Mouse (Mus musculus) heart, adult 2 months (tissue): Measurements from ENCODE around the gene Abca7. TPM values are rescaled to one million over a fixed set of nuclear protein-coding genes. Genes with fewer than 3 reads are reported as not detected.

Source experiments
- DNase-seq, 2 experiments: peaks; one replicate each; pipeline ENCODE4 v3.0.0; 2021
- H3K27ac ChIP-seq: fragments of 200-600 bp; 2 replicates; pipeline ENCODE4 v1.8.1; 2022
- H3K27me3 ChIP-seq: fragments of 200-500 bp; 2 replicates; pipeline ENCODE4 v1.6.1; 2012; ENCODE audit warnings: mild to moderate bottlenecking, low read length, inconsistent platforms, mixed read lengths; ENCODE audit not compliant: control insufficient read depth, insufficient read depth
- H3K36me3 ChIP-seq: fragments of 200-500 bp; 2 replicates; pipeline ENCODE4 v1.6.1; 2012; ENCODE audit warnings: low read length, inconsistent platforms; ENCODE audit not compliant: control insufficient read depth, insufficient read depth
- H3K4me1 ChIP-seq: fragments of 200-500 bp; 2 replicates; pipeline ENCODE4 v1.6.1; 2011; ENCODE audit warnings: low read length; ENCODE audit not compliant: control insufficient read depth, insufficient read depth
- H3K4me3 ChIP-seq: fragments of 200-600 bp; 2 replicates; pipeline ENCODE4 v1.8.1; 2022
- H3K79me2 ChIP-seq: fragments of 200-500 bp; replicated peaks from 2 replicates; pipeline ENCODE4 v1.6.1; 2012; ENCODE audit warnings: mild to moderate bottlenecking, inconsistent platforms, low read length, moderate library complexity, mixed read lengths; ENCODE audit not compliant: control insufficient read depth, insufficient read depth
- H3K9ac ChIP-seq: fragments of 200-500 bp; 2 replicates; pipeline ENCODE4 v1.6.1; 2012; ENCODE audit warnings: low read depth, mild to moderate bottlenecking, control low read depth, inconsistent platforms, low read length, mixed read lengths
- CTCF ChIP-seq: fragments of 200-600 bp; IDR thresholded peaks from 2 replicates; pipeline ENCODE4 v1.8.1; 2022; ENCODE audit warnings: antibody characterized with exemption, mild to moderate bottlenecking, moderate library complexity
- EP300 ChIP-seq: fragments of 200-500 bp; IDR thresholded peaks from 2 replicates; pipeline ENCODE4 v1.6.1; 2011; ENCODE audit warnings: low read depth, low read length, control low read depth; ENCODE audit not compliant: insufficient read depth
- POLR2A ChIP-seq: fragments of 200-500 bp; IDR thresholded peaks from 2 replicates; pipeline ENCODE4 v1.6.1; 2011; ENCODE audit warnings: mild to moderate bottlenecking, low read depth, low read length, control low read depth; ENCODE audit not compliant: insufficient read depth
- WGBS: fragments of 180-500 bp; shearing (Covaris S2); methylation state at CpG from one replicate; pipeline ENCODE4 v1.1.7; 2018; 5-methylcytosine and 5-hydroxymethylcytosine counted together
- intact Hi-C: fragments of 180-260 bp; cut with DNase I; formaldehyde crosslinking; loops from one replicate; pipeline ENCODE4 v1.15.1; 2025
- polyA plus RNA-seq: library from polyadenylated mRNA; depleted of rRNA; stranded (reverse); fragments of >200 nt; gene quantifications from 2 replicates; pipeline ENCODE4 v1.2.3, GENCODE M21; 2012
- total RNA-seq, 2 experiments: library from RNA; stranded (reverse); gene quantifications; 2 replicates each; pipeline ENCODE4 v1.2.3; 2021

Abca7 gene
- total and polyA plus RNA-seq, 3 experiments = 6.6 to 9.2 (median 8.0) TPM

DNA sequence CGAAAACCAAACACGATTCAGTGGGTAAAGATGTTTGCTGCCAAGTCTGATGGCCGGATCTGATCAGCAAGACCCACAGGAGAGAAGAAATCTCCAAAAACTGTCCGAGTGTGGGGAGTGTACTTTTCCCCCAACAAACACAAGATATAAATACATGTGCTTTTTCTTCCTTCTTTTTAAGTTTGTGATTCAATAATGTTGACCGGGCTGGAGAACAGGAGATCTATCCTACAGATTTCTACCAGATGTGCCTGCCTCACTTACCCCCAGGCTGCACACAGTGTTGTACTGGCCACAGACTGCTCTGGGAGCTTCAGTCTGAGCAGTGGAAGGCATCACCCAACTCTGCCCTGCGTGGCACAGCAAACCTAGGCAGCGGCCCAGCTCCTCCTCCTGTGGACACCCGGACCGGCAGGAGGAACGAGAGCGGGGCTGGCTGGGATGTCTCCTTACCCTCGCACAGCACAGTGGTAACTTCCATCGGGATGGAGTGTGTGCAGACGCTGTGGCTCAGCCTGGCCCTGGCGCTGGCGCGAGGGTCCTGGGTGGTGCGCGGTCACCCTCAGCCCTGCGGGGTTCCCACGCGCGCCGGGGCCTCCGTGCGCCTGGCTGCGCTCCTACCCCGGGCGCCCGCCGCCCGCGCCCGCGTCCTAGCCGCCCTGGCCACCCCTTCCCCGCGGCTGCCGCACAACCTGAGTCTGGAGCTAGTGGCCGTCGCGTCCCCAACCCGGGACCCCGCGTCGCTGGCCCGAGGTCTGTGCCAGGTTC is 25.7 kb upstream of the Abca7 start, which contains the start of gene Grin3b:
Gene Grin3b (plus strand): TSS at position 301 of the 768 bp plus-strand sequence.
- no peak within 1 kb of the TSS for H3K27ac ChIP-seq
- DNase-seq = no peak
- 6% methylated on average over 47 of the region's 47 CpGs for WGBS
- H3K36me3 ChIP-seq = no peaks in the 10 kb centered on the region
- TF ChIP-seq EP300 = no peak
- no peak for TF ChIP-seq CTCF
- no peak for TF ChIP-seq POLR2A
- H3K9ac ChIP-seq = 0 out of 2 replicates have a peak within 1 kb of the TSS, but pooled peaks have one; percentile 14
- intact Hi-C loops = no loop called here
- no peaks in the 10 kb centered on the region for H3K4me1 ChIP-seq
- H3K27me3 ChIP-seq = peaks cover 7% of the 10 kb centered on the region
- no peaks in the 10 kb centered on the region for H3K79me2 ChIP-seq
- peak within 1 kb of the TSS; percentile 1; the same call in 1 of the 2 replicates for H3K4me3 ChIP-seq

DNA sequence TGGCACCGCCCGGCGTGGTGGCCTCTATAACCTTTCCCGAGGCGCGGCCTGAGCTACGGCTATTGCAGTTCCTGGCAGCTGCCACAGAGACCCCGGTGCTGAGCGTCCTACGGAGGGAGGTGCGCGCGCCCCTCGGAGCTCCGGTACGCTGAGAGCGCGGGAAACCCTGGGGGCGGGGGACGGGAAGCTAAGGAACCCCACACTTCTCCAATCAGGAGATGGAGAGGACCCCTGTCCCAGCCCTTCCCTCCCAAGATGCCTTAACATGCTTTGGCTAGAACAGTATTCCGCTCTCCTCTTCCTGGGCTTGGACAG is 25.2 kb upstream of the Abca7 start:
- H3K4me3 ChIP-seq = peak overlapping the region; percentile 1; the same call in 1 of the 2 replicates
- intact Hi-C loops = no loop called here

DNA sequence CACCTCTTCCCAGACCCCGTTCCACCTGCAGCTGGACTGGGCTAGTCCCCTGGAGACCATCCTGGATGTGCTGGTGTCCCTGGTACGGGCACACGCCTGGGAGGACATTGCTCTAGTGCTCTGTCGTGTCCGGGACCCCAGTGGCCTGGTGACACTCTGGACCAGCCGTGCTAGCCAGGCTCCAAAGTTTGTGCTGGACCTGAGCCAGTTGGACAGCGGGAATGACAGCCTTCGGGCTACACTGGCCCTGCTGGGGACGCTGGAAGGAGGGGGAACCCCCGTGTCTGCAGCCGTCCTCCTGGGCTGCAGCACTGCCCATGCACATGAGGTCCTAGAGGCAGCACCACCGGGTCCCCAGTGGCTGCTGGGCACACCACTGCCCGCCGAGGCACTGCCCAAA is 23.5 kb upstream of the Abca7 start:
- no peak overlapping the region for H3K27ac ChIP-seq
- no peak overlapping the region for H3K9ac ChIP-seq
- no peaks in the 10 kb centered on the region for H3K4me1 ChIP-seq
- H3K27me3 ChIP-seq = peaks cover 7% of the 10 kb centered on the region
- no peak overlapping the region for H3K4me3 ChIP-seq
- no peaks in the 10 kb centered on the region for H3K79me2 ChIP-seq
- no peak for TF ChIP-seq POLR2A
- no peak for TF ChIP-seq CTCF
- TF ChIP-seq EP300 = no peak
- peak in 1 of 2 experiments; percentile 48 for DNase-seq
- intact Hi-C loops = no loop called here
- 25% methylated on average over 14 of the region's 14 CpGs for WGBS
- H3K36me3 ChIP-seq = no peaks in the 10 kb centered on the region

More for the DNA sequence above, 25.2 kb upstream of the Abca7 start:
- Histone ChIP-seq H3K27ac (no peak overlapping the region), H3K79me2 (no peaks in the 10 kb centered on the region), H3K9ac (no peak overlapping the region), H3K36me3 (no peaks in the 10 kb centered on the region), H3K27me3 (peaks cover 7% of the 10 kb centered on the region), H3K4me1 (no peaks in the 10 kb centered on the region)
- no peak for DNase-seq
- TF ChIP-seq EP300 (no peak), CTCF (no peak), POLR2A (no peak)
- 4% methylated on average over 21 of the region's 21 CpGs for WGBS

DNA sequence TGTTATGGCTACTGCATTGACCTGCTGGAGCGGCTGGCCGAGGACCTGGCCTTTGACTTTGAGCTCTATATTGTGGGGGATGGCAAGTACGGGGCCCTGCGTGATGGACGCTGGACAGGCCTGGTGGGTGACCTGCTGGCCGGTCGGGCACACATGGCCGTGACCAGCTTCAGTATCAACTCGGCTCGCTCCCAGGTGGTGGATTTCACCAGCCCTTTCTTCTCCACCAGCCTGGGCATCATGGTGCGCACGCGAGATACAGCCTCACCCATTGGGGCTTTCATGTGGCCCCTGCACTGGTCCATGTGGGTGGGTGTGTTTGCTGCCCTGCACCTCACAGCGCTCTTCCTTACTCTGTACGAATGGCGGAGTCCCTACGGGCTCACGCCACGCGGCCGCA is 22.2 kb upstream of the Abca7 start:
- Histone ChIP-seq H3K27me3 (peaks cover 7% of the 10 kb centered on the region), H3K27ac (no peak overlapping the region), H3K4me3 (no peak overlapping the region), H3K36me3 (no peaks in the 10 kb centered on the region), H3K4me1 (no peaks in the 10 kb centered on the region), H3K79me2 (no peaks in the 10 kb centered on the region), H3K9ac (no peak overlapping the region)
- intact Hi-C loops = no loop called here
- 87% methylated on average over 21 of the region's 21 CpGs for WGBS
- no peak for TF ChIP-seq EP300
- DNase-seq = no peak

DNA sequence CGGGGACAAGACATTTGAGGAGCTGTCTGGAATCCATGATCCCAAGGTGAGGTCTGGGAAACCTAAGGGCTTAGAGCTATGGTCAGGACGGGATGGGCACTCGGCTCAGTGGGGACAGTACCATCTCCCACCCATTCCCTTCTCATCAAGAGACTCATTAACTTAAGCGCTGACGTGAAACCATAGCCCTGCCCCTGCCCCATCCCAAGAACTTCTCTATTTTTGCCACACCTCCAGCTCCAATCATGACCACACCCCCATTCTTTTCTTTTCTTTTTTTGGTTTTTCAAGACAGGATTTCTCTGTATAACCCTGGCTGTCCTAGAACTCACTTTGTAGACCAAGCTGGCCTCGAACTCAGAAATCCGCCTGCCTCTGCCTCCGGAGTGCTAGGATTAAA is 21.6 kb upstream of the Abca7 start:
- TF ChIP-seq EP300 (no peak), POLR2A (no peak), CTCF (no peak)
- intact Hi-C loops = no loop called here
- H3K4me3 ChIP-seq = no peak overlapping the region
- no peak overlapping the region for H3K27ac ChIP-seq
- DNase-seq = no peak
- no peak overlapping the region for H3K9ac ChIP-seq
- no peaks in the 10 kb centered on the region for H3K4me1 ChIP-seq
- no peaks in the 10 kb centered on the region for H3K36me3 ChIP-seq
- H3K79me2 ChIP-seq = no peaks in the 10 kb centered on the region
- 83% methylated on average over 8 of the region's 8 CpGs for WGBS
- peaks cover 7% of the 10 kb centered on the region for H3K27me3 ChIP-seq

DNA sequence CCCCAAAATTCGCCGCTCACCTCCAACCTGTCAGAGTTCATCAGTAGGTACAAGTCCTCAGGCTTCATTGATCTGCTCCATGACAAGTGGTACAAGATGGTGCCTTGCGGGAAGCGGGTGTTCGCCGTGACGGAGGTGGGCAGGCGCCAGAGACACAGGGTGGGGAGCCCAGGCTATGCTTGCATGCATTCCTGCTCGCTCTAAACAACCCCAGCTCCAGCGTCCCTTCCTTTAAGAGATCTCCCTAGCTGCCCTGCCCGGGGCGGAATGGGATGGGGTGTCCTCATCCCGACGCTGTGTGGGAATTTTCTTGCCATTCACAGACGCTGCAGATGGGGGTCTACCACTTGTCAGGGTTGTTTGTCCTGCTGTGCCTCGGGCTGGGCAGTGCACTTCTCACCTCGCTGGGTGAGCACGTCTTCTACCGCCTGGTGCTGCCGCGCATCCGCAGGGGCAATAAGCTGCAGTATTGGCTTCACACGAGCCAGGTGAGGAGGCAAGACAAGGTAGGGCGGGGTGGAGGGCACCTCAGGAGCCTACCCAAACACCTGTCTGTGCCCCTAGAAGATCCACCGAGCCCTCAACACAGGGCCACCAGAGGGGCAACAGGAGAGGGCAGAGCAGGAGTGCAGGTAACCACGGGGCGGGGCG is 20.1 kb upstream of the Abca7 start:
- DNase-seq = no peak
- Histone ChIP-seq H3K36me3 (no peaks in the 10 kb centered on the region), H3K4me1 (no peaks in the 10 kb centered on the region; the same call in 1 of the 2 replicates), H3K4me3 (no peak overlapping the region), H3K9ac (no peak overlapping the region), H3K27me3 (no peaks in the 10 kb centered on the region), H3K27ac (no peak overlapping the region), H3K79me2 (no peaks in the 10 kb centered on the region)
- TF ChIP-seq POLR2A (no peak), CTCF (no peak), EP300 (no peak)
- intact Hi-C loops = no loop called here
- WGBS = 88% methylated on average over 28 of the region's 28 CpGs
